Mouse (Mus musculus) lung, postnatal 14 days (tissue): ENCODE results near the gene Fign.

Experiments used
- DNase-seq: peaks from one replicate; pipeline ENCODE4 v3.0.0; 2021

The Fign gene

DNA sequence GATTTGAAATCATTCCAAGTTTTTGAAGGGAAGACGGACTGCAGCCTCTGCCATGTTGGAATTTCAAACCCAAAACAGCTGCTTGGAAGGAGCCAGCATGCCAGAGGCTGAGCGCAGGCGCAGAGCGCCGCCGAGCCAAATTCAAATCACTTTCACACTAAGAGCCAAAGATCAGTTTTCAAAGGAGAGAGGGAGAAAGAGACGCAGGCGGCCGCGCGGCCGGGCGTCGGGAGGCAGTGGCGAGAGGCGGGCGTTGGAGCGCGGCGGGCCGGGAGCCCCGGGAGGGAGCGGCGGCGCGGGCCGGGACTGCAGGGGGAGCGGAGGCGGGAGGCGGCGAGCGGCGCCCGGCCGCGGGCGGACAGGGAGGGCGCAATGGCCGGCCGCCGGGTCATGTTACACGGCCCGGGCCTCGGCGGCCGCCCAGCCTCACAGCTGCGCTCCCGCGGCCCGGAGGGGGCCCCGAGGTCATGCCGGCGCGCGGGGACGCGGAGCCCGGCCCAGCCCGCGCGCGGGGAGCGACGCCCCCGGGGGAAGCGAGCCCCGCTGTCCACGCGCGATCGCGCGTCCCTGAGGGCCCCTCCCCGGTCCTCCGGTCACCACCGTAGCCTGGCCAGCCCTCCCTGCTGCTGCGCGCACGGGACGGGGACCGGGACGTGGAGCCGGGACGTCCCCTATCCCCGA is at the start of gene Fign:
Fign (minus strand) TSS at position 102 of the 681 bp plus-strand sequence.
- peak; percentile 76 for DNase-seq

GRCm38 (mm10) chr2:64133597-64133996 is 35.8 kb upstream of the Fign start:
- no peak for DNase-seq

DNA sequence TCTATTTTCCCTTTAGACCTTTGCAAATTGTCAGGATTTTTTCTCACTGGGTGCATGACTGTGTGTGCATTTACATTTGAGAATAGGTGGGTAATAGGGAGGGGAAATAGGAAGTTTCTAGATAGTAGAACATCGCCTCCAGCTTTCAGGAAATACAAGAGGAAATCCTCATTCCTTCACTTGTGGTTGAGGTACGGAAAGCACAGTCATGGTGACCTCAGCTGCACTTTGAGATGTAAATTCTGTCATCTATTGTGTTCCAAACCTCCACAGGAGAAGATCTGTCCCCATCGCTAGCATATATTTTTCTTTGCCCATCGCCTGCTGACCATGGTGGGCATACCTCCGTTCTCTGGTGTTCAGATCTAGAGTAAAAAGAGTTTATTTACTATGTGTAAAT is 22.7 kb upstream of the Fign start:
- DNase-seq, result no peak

GRCm38 (mm10) chr2:64116613-64117012 is 18.8 kb upstream of the Fign start:
- DNase-seq, result no peak

GRCm38 (mm10) chr2:64111133-64111532 is 13.3 kb upstream of the Fign start:
- DNase-seq, result no peak

DNA sequence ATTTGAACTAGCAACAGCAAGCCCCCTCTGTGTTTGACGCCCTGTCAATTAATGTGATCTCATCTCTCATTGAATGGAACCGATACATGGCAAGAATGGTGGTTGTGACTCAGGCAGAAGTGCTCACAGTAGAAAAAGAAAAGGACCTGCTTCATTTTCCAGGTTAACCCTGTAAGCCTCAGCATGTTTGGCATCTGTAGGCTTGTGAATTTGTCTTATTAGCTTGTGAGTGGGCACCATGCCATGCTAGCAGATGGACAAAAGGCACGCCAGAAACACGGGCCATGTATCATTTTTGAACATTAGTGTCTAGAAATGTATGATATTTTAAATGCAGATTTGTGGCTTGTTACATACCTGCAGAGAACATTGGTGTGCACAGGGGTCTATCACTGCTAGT is 12.0 kb upstream of the Fign start:
- no peak for DNase-seq

DNA sequence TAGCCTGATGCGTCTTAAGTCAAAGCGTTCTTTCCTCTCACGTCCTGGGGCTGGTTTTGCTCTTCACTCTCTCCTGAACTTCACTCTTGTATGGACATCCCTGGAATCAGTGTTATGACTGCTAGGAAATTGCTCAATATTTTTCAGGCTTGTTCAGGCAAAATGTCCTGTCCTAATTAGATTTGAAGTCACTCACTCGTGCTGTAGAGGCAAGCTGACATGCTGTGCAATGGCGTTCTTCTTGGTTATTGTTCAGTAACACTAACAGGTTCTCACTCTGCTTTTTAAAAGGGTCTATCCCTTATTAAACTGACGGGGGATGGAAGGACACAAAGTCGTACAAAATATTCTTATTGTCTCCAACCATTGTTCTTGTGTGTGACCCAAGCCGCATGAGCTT is 10.2 kb upstream of the Fign start:
- no peak for DNase-seq

DNA sequence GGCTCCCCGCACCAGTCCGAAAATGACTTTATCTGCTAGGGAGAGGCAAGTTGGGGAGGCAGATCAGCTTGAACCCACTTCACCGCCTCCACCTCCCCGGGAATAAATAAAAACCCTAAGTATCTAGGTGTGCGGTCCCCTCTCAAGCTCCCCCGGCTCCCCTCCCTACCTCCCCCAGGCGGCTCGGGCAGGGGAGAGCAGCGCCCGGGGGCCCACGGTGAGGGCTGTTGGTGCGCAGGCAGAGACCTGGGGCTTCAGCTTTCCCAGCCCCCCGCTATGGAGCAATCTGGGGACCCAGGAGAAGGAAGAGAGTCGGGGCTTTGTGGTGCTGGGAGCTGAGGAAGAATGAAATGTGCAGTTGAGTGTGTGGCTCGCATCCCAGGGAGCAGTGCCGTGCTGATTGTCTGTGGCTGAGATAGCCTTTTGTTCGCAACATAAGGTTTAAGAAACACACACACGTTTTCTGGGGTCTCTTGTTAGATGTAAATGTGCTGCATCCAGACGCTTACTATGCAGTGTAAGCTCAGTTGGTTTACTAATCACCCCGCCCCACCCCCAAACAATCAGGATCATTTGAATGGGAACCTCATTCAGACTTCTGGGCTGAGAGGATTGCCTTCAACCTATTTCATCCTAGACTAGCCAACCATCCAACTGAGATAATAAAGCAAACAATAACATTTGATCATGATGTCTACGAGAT is 931 bp upstream of the Fign start:
- DNase-seq, result peak; percentile 28

DNA sequence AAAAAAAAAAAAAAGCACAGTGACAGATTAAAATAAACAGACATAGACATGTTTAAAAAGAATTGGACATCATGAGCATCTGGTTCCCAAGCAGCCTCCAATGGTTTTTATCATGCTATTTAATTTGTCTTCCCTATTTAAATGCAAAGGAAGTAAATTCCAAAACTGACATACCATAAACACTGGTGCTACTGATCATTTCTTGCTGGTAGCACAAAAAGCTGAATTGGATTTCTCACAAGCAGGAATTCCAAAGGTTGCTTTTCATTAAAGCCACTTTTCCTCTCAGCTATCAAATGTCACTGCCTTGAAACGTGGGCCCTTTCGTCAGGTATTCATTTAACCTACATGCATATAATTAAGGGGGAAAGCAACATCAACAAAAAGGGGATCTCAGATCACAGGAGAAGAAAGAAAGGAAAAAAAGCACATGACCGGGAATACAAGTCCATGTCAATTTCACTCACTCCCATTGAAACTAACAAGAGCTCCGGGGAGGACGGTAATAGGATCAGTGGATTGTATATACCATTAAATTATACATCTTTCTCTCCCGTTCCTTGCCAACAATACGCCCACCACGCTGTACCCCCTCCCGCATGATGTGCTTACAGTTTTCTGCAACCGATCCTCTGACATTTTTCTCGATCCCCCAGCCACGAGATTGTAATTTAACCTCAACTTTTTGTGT is 972 bp downstream of the Fign start:
- DNase-seq, result no peak

DNA sequence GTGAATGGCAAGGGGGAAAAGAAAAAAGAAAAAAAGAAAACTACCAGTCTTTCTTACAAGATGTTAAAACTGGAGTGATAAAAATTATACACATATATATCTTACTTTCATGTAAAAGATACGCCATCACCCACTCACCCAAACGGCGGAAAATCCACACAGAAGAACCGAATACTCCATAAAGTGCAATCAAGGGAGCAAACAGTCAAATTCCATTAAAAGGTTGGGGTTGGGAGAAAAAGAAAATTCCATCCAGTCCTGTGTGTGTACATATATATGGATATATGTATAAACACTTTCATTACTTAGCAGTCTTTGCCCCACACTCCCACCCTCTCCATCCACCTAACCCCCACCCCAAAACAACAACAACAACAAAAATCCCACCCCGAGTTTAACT is 1.7 kb downstream of the Fign start:
- DNase-seq, result no peak

GRCm38 (mm10) chr2:64095561-64095960 is 2.3 kb downstream of the Fign start:
- DNase-seq, result no peak

DNA sequence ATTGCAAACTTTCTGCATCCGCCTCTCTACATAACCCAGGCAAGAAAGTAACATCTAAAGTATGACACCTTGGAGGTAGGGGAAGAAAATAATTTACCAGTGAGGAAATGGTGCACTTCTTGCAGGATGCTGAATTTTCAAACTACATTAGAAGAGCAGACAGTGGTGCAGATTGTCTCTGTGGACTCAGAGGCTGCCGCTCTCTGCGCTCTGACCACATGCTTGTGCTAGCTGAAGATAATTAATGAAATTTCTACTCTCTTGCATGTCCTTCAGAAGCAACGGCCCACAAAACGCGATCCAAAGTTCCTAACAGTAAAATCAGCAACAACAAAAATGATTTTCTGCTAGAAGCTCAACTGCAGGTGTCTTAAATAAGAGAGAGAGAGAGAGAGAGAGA is 4.8 kb downstream of the Fign start:
- DNase-seq, result no peak

GRCm38 (mm10) chr2:64083853-64084427 is 13.9 kb downstream of the Fign start:
- no peak for DNase-seq

GRCm38 (mm10) chr2:64079765-64080164 is 18.1 kb downstream of the Fign start:
- no peak for DNase-seq

- DNase-seq, result no peak
Measured at GRCm38 (mm10) chr2:64078551-64078950, 19.3 kb downstream of the Fign start.

DNA sequence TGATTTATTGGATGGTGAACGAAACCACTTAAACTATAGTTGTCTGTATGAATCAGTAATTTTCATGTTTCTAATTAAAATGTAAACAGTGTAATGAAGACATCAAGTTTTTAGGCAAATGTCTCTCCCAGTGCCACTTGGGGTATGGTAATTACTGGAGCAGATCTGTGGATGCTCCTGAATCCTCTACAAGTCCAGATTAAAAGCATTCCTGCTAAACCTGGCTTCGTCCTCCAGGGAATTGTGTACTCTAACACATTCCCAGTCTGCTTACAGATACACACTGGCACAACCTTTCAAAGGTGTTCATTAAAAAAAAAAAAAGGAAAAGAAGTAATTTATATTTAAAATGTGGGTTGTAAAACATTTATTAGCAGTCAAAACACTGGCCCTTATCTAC is 20.0 kb downstream of the Fign start:
- DNase-seq, result no peak

- no peak for DNase-seq
Measured at GRCm38 (mm10) chr2:64075873-64076272, 22.0 kb downstream of the Fign start.

- DNase-seq, result no peak
Measured at GRCm38 (mm10) chr2:64074602-64075389, 23.0 kb downstream of the Fign start.

GRCm38 (mm10) chr2:64072158-64072557 is 25.7 kb downstream of the Fign start:
- no peak for DNase-seq

DNA sequence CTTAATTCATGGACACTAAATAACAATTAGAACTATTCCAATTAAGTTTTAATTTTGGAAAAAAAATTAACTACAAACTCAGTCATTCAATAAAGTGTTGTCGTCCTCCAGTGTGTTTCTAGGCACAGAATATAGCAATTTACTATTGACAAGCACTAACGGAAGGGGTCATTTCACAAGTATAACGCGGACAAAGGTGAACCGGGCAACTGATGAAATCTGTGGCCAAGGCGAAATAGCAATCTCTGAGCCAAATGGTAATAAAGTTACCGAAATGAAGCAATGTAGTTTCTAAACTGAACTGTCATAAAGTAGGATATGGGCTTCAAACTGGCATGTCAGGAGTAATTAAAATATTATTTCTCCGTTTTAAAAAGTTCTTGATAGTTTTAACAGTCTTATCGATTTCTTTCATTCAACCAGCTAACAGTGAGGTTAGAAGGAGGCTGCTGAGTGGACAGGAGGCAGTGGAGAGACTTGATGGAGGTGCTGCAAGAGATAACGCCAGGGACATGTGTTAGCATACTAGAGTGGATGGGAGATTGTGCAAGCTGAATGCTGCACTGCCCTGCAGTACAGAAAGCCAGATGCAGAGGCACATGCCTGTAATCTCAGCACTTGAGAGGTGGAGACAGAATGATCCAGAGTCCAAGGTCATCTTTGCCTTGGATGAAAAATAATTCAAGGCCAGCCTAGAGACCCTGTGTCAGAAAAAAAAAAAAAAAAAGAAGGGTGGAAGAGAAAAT is 27.7 kb downstream of the Fign start:
- no peak for DNase-seq

GRCm38 (mm10) chr2:64065511-64065910 is 32.3 kb downstream of the Fign start:
- DNase-seq, result no peak

GRCm38 (mm10) chr2:64059477-64059876 is 38.4 kb downstream of the Fign start:
- DNase-seq, result no peak
